Mouse (Mus musculus) cerebellum, adult 9-10 months (tissue): ENCODE results near the gene Ranbp3l.
"Not testable (repeated sequence)": the region's sequence is repeated elsewhere in the genome, so short reads cannot be mapped to it uniquely, and the experiment has no call there.

Experiments
- DNase-seq: peaks from one replicate; pipeline ENCODE4 v3.0.0; 2022

Gene Ranbp3l

DNA sequence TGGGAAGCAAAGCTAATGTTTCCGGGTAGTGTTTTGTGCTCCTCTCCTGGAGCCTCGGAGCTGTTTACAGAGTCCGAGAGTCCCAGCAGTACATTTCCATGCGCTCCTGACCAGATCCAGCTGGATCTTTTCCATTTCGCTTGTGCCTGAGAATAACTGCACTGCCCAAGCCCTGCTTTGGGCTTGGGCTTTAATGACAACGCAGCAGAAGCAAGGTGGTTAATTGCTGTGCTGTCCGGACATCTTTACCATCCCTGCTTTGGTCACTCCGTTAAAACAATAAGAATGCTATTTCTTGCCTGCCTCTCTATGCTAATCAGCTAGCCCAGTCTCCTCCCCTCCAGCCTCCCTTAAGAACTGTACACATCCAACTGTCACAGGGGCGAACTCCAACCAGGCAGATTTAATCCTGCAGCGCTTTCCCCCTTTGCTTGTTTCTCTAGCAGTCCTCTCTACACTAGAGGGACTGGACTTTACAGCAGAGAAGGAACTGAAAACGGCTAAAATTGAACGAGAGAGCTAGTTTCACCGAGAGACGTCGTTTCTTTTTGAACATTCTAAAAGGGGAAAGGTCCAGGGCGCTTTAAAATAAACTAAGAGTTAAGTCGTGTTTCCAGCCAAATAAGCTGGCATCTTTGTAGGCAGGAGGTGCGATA, at the start of gene Ranbp3l:
Gene Ranbp3l, plus strand, starts transcription at position 377 of the 656 bp plus-strand sequence.
- DNase-seq: peak; percentile 64

GRCm38 (mm10) chr15:8930061-8930460, 37.7 kb upstream of the Ranbp3l start:
- DNase-seq: no peak

DNA sequence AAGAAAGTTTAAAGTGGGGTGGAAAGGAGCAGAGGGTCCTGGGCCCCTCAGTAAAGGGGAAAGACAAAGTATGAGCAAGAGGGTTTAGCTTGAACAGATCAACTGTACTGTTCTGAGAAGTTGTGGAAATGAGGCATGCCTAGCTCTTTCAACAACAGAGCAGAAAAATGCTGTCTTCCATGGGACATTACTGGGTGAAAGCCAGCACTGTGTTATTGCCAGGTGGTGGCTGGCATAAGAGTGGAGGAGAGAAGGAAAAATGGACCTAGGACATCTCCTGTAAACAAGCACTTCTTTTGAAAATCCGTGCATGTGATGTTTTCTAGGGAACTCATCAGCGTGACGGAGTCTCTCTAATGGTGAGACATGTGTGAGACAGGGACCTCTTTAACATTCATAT, 30.8 kb upstream of the Ranbp3l start:
- DNase-seq: peak; percentile 5

- no peak for DNase-seq
Observed at GRCm38 (mm10) chr15:8940861-8941260, 26.9 kb upstream of the Ranbp3l start.

DNA sequence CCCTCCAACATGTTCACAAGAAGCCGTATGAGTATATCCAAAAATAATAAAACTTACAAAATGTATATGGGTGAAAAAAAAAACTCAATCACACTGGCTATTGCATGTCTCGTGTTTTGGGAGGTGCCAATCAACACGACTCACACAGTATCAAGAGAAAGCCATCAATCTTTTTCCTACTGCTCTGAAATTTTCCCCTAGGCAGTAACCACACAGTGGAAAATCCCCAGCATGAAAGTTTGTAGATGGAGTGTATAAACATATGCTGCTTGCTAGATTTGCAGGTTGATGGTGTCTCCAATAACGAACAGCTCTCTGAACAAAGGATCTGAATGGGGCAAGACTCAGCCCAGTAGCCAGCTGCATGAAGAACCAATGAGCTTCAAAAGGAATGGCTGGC, 16.9 kb upstream of the Ranbp3l start:
- DNase-seq: no peak

- DNase-seq: no peak
Observed at GRCm38 (mm10) chr15:8963323-8963722, 4.4 kb upstream of the Ranbp3l start.

DNA sequence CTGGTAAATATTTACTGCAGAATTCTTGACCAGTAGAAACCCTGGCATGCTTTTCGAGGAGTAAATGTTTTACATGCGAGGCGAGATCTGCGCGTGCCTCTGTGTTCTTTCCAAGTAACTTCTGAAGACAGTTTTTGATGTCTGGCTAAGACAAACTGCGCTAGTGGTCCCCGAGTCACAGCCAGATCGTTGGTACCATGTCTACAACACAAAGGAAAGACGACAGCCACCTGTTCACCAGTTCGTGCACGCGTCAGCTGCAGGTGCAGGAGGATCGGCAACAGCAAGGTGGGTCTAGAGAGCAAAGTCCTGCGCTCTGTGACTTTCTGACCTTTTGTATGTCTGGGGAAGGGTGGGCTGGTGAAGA, 463 bp downstream of the Ranbp3l start:
- no peak for DNase-seq

GRCm38 (mm10) chr15:8969061-8969635, 1.4 kb downstream of the Ranbp3l start:
- DNase-seq: no peak

- DNase-seq: no peak
Observed at GRCm38 (mm10) chr15:8991211-8991610, 23.5 kb downstream of the Ranbp3l start.

GRCm38 (mm10) chr15:8991859-8992838, 24.4 kb downstream of the Ranbp3l start:
- DNase-seq: no peak

- DNase-seq: no peak
Observed at GRCm38 (mm10) chr15:8994608-8995277, 27.0 kb downstream of the Ranbp3l start.

DNA sequence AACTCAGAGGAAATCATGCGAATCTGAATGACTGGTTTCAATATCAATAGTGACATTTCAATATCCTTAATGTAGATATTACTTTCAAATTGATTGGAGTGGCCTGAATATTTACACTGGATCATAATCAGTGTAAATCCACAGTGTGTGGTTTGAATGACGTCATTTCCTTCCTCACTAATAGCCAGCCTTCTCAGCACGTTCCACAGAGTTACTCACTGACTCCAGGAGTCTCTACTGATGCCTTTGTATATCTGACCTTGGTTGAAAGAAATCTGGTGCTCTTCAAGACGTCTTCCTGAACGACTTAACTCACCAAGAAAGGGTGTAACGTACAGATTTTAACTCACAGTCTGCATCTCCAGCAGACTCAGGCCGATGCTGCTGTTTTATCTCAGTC, 27.7 kb downstream of the Ranbp3l start:
- no peak for DNase-seq

DNA sequence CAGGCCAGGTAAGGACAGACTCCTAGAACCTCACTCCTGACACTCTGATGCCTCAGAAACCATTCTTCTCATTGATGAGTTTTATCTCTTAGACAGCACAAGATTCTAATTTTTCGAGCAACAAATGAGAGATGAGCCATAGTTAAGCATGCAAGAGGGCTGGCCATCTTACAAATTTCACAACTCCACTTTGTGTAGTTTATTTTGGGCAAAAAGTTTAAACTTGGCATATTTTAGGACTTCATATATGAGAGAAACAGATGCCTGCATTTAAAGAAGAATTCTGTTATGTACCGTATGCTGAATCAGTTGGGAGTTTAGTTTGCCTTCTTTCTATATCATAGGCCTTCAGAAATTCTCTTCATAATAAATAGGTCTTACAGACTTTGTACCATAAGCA, 35.0 kb downstream of the Ranbp3l start:
- DNase-seq: no peak

DNA sequence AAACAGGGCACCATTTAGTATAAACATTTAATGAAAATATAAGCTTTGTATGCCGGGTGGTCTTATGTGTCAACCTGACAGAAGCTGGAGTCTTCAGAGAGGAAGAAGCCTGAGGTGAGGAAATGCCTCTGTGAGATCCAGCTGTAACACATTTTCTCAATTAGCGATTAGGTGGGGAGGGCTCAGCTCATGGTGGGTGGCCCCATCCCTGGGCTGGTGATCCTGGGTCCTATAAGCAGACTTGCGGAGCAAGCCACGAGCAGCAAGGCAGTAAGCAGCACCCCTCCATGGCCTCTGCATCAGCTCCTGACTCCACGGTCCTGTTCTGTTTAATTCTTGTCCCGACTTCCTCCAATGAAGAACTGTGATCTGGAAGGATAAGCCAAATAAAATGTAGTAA, 41.4 kb downstream of the Ranbp3l start:
- no peak for DNase-seq

GRCm38 (mm10) chr15:9014541-9014940, 46.8 kb downstream of the Ranbp3l start:
- DNase-seq: no peak

DNA sequence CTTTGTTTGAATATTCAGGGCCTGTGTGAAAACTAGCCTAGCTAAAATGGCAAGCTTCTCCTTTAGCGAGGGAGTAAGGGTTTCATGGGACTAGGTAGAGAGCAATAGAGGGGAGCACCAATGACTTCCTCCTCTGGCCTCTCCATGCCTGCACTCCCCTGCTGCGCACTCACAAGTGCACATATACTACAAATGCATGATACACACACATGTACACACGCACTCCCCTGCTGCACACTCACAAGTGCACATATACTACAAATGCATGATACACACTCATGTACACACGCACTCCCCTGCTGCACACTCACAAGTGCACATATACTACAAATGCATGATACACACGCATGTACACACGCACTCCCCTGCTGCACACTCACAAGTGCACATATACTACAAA, 47.7 kb downstream of the Ranbp3l start:
- DNase-seq: not testable (repeated sequence)

DNA sequence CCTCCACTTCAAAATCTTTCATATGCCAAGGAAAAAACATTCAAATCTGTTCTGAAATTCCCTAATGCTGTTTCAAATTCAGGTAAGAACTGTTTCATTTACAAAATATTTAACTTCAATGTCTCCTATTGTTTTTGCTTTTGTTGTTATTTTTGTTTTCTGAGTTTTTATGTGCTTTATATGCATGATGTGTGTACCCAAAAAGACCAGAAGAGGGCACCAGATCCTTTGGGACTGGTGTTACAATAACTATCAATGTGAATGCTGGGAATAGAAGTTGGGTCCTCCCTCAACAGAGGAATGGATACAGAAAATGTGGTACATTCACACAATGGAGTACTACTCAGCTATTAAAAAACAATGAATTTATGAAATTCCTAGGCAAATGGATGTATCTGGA, 88.0 kb downstream of the Ranbp3l start:
- DNase-seq: no peak

GRCm38 (mm10) chr15:9059856-9060255, 92.1 kb downstream of the Ranbp3l start:
- DNase-seq: no peak

DNA sequence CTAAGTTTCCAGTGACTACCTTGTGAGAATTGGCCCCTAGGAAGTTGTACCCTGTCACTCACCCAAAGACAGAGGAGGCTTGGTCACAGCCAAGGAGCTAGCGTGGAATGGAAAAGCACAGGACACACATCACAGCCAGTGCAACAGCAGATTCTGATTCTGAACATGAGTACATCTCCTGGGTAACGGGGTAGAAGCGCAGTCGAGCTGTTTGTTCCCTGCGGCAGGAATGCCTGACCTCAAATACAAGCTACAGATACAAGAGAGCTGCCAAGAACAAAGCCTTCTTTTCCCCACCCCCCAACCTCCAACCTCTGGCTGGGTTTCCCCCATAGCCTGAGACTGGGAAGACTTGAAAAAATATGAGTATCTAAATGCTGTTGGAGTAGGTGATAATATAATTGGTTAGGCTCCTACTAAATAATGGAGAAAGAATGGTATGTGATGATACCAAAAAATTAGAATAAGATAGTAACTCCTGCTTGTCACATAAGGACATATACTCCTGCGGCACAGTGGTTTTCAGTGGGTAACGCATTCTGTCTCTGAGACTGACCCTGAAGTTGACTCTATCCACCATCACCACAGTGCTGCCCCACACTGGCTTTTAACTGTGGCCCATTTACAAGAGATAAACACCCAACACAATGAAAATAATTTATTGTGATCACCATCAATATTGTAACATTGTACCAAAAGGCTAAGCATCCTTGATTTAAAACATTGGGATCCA, 93.6 kb downstream of the Ranbp3l start:
- DNase-seq: no peak

DNA sequence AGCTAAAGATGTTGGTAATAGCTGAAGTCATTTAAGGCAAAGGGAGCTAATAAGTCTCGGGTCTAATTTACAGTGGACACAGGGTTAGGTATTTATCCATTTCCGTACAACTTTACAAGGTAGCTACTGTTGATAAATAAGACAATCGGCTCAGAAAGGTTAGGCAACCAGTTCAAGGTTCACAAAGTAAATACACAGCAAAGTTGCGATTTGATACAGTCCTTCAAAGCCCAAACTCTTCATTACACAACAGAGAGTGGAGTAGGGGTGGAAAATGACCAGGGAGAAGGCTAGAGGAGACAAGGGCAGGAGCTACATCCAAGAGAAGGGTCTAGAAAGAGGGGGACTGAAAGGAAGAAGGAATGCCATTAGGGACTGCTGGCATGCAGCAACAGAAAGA, 101.1 kb downstream of the Ranbp3l start:
- no peak for DNase-seq

DNA sequence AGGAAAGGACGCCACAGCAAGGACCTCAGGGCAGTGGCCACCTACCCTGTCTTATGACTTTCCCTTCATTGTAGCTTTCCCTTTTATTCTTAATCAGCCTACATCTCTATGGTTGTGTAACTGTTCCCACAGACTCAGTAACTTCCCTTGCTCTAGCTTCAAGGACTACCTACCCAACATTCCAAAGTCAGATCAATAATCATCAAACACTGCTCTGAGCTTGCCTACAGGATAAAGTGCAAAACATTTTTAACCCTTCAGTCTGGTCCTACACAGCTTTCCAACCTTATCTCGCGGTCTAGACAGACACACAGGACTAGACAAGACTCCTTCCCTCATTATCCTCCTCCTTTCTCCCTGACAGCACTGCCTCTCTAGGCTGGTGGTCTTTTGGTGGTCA, 102.6 kb downstream of the Ranbp3l start:
- DNase-seq: peak; percentile 45

DNA sequence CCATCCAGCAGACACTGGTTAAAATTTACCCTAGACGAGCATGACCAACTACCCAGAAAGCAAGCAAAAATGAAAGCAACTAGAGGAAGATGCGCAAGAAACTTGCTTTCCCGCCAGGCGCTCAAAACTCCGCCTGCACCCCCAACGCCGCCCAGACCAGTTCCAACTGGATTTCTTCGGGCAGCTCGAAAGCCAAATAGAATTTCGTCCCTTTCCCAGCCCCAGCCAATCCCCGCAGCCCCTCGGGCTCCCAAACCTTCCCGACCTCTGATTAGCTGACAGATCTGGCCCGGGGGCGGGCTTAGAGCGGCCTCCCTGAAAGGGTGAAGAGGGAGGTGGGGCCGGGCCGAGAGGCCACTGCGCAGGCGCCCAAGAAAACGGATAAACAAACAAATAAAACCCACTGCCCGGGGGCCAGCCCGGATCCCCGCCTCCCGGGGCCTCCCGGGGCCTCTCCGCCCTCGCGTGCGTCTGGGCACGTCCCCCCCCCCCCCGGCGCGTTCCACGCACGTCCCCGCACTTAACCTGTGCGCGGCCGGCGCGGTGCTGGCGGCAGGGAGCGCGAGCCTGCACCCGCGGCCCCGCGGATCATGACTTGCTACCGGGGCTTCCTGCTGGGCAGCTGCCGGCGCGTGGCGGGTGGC, 103.3 kb downstream of the Ranbp3l start, which contains the start of gene Nadk2:
Gene Nadk2, plus strand, starts transcription at position 349 of the 644 bp plus-strand sequence.
- DNase-seq: peak; percentile 99
